Mouse (Mus musculus) liver, postnatal 0 days (tissue): ENCODE measurements around the gene Mapk7.

Source experiments
- CTCF ChIP-seq: sonication (generic); IDR thresholded peaks from 2 replicates; pipeline ENCODE4 v1.5.1; 2016; ENCODE audit warnings: antibody characterized with exemption, low read depth
- EP300 ChIP-seq: IDR thresholded peaks from 2 replicates; pipeline ENCODE4 v1.6.1; 2016; ENCODE audit warnings: antibody characterized with exemption, low read depth, mild to moderate bottlenecking

DNA sequence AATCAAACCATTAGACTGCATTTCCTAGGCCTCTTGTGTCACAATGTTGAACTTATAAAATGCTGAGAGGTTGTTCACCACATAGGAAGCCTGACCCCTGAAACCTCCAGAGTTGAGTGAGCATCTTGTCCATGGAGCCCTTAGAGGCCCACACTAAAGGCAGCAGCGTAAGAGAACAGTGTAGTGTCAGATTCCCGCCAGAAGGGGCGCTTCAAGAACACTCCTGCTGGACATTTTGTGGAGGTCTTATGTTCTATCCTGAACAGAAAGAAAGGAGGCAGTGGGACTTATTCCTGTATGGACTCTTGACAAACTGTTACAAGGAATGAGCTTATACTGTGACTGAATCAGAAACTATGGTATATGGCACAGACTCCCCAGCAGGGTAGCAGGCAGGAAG is 20.7 kb upstream of the Mapk7 start:
- TF ChIP-seq EP300 (no peak), CTCF (peak; percentile 57)
